Mouse (Mus musculus): ENCODE measurements at regions not wholly inside any gene's neighbourhood (a gene's known extent, or its start where the extent isn't known, plus 50 kb on each side); places are given as distances from the start of the nearest gene placed in this dataset.

GRCm38 (mm10) chr10:123800067-123800691, 536.4 kb downstream of the Fam19a2 start:
- no peak for ATAC-seq
- no peak overlapping the region for H3K9ac ChIP-seq (replicated peaks; ENCODE audit: low read depth, low read length)
- H3K36me3 ChIP-seq (ENCODE audit: control insufficient read depth, insufficient read depth), result no peaks in the 10 kb centered on the region
- 0 out of 2 replicates have a peak overlapping the region, but pooled peaks have one; percentile 3 for H3K4me3 ChIP-seq (replicated peaks; ENCODE audit: low read length)
- H3K4me1 ChIP-seq (replicated peaks; ENCODE audit: control insufficient read depth, insufficient read depth, low read length), result 0 out of 2 replicates have a peak, but pooled peaks cover 5% of the 10 kb centered on the region
- 12% methylated on average over 18 of the region's 18 CpGs for WGBS
- no peak overlapping the region for H3K27ac ChIP-seq (ENCODE audit: low read length)
- peak overlapping the region; percentile 27 for H3K4me2 ChIP-seq (ENCODE audit: low read length)
- H3K27me3 ChIP-seq (replicated peaks; ENCODE audit: control insufficient read depth, insufficient read depth, low read length), result no peaks in the 10 kb centered on the region
- no peaks in the 10 kb centered on the region for H3K9me3 ChIP-seq (ENCODE audit: control insufficient read depth, low read length)

GRCm38 (mm10) chr10:123800692-123801528, 537.1 kb downstream of the Fam19a2 start:
- H3K4me2 ChIP-seq (ENCODE audit: low read length), result peak overlapping the region; percentile 27
- H3K9ac ChIP-seq (replicated peaks; ENCODE audit: low read depth, low read length), result no peak overlapping the region
- H3K4me3 ChIP-seq (replicated peaks; ENCODE audit: low read length), result 0 out of 2 replicates have a peak overlapping the region, but pooled peaks have one; percentile 3
- no peak for ATAC-seq
- H3K4me1 ChIP-seq (replicated peaks; ENCODE audit: control insufficient read depth, insufficient read depth, low read length), result 0 out of 2 replicates have a peak, but pooled peaks cover 5% of the 10 kb centered on the region
- 48% methylated on average over 17 of the region's 17 CpGs for WGBS
- H3K27ac ChIP-seq (ENCODE audit: low read length), result no peak overlapping the region
- no peaks in the 10 kb centered on the region for H3K27me3 ChIP-seq (replicated peaks; ENCODE audit: control insufficient read depth, insufficient read depth, low read length)
- H3K9me3 ChIP-seq (ENCODE audit: control insufficient read depth, low read length), result no peaks in the 10 kb centered on the region
- no peaks in the 10 kb centered on the region for H3K36me3 ChIP-seq (ENCODE audit: control insufficient read depth, insufficient read depth)

DNA sequence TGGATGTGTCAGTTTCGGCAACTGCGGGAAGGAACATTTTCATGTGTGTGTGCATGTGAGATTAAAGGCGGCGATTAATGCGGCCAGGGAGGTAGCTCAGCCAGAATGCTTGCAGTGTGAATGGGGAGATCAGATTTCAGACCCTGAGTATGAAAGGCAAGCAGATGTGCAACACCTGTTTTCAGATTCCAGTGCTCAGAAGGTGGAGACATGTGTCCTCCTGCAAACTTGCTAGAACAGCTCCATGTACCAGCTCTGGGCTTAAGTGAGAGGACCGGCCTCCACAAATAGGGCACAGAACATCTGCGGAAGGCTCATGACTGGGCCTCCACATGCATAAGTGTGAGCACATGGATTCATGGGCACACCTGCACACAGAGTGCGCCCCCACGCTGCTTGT, 547.1 kb downstream of the Fam19a2 start:
- no peaks in the 10 kb centered on the region for H3K27me3 ChIP-seq (replicated peaks; ENCODE audit: control insufficient read depth, insufficient read depth, low read length)
- H3K9me3 ChIP-seq (ENCODE audit: control insufficient read depth, low read length), result no peaks in the 10 kb centered on the region
- H3K36me3 ChIP-seq (ENCODE audit: control insufficient read depth, insufficient read depth), result no peaks in the 10 kb centered on the region
- WGBS, result 89% methylated on average over 9 of the region's 9 CpGs
- H3K27ac ChIP-seq (ENCODE audit: low read length), result no peak overlapping the region
- H3K4me1 ChIP-seq (replicated peaks; ENCODE audit: control insufficient read depth, insufficient read depth, low read length), result no peaks in the 10 kb centered on the region
- ATAC-seq, result no peak
- no peak overlapping the region for H3K9ac ChIP-seq (replicated peaks; ENCODE audit: low read depth, low read length)
- no peak overlapping the region for H3K4me2 ChIP-seq (ENCODE audit: low read length)
- H3K4me3 ChIP-seq (replicated peaks; ENCODE audit: low read length), result no peak overlapping the region

DNA sequence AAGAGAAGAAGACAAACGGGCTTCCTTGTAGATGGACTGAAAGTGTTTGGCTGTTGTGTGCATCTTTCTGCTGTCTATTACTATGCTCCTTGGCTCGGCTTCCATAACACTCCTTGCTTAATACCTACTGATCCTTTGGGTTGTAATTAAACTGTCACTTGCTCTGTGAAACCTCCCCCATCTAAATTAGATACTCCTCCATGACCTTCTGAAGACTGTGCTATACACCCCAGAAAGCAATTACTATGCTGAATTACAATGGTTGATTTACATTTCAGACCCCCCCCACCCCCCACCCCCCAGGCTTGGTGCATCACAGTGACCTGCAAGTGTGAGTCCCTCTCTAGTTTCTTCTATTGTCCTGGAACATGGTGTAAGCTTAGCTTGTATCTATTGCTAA, 549.3 kb downstream of the Fam19a2 start:
- Histone ChIP-seq H3K9ac (replicated peaks; ENCODE audit: low read depth, low read length) (no peak overlapping the region), H3K4me2 (ENCODE audit: low read length) (no peak overlapping the region), H3K4me3 (replicated peaks; ENCODE audit: low read length) (no peak overlapping the region), H3K9me3 (ENCODE audit: control insufficient read depth, low read length) (no peaks in the 10 kb centered on the region), H3K4me1 (replicated peaks; ENCODE audit: control insufficient read depth, insufficient read depth, low read length) (no peaks in the 10 kb centered on the region), H3K27ac (ENCODE audit: low read length) (no peak overlapping the region), H3K36me3 (ENCODE audit: control insufficient read depth, insufficient read depth) (no peaks in the 10 kb centered on the region), H3K27me3 (replicated peaks; ENCODE audit: control insufficient read depth, insufficient read depth, low read length) (no peaks in the 10 kb centered on the region)
- 17% methylated on average over 2 of the region's 2 CpGs for WGBS
- peak; percentile 71 for ATAC-seq

DNA sequence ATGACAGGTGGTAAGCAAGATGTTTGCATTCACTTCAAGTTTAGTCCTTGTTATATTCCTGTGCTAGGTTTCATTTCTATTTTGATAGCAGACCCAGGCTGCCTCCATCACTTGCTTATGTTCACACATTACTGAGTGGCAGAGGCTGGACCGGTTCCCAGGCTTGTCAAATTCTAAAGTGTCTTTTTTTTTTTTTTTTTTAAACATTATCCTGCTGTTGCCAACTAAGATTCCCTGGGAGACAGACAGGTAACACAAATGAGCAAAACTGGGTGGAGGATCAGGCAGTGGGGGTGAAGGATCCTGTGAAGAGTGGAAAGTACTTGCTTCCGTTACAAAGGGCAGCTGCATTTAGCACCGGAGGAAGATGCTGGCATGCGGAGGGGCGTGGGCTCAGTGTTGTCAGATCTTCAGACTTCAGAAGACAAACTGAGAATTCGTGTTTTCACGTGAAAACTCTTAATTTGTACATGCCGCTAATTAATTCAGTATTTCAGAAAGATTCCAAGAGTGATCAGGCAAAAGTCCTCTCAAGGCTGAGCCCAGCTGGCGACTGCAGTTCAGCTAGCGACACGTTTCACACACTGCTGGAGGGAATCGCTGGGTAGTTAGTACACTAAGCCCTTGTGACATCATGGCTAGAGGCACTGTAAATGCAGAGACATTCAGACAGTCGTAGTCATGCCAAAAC, 576.4 kb downstream of the Fam19a2 start:
- Histone ChIP-seq H3K9ac (replicated peaks; ENCODE audit: low read depth, low read length) (no peak overlapping the region), H3K4me1 (replicated peaks; ENCODE audit: control insufficient read depth, insufficient read depth, low read length) (peaks cover 13% of the 10 kb centered on the region), H3K36me3 (ENCODE audit: control insufficient read depth, insufficient read depth) (no peaks in the 10 kb centered on the region), H3K27me3 (replicated peaks; ENCODE audit: control insufficient read depth, insufficient read depth, low read length) (no peaks in the 10 kb centered on the region), H3K27ac (ENCODE audit: low read length) (peak overlapping the region; percentile 73), H3K9me3 (ENCODE audit: control insufficient read depth, low read length) (no peaks in the 10 kb centered on the region), H3K4me2 (ENCODE audit: low read length) (peak overlapping the region; percentile 36), H3K4me3 (replicated peaks; ENCODE audit: low read length) (0 out of 2 replicates have a peak overlapping the region, but pooled peaks have one; percentile 5)
- WGBS, result 17% methylated on average over 13 of the region's 13 CpGs
- peak; percentile 92 for ATAC-seq

DNA sequence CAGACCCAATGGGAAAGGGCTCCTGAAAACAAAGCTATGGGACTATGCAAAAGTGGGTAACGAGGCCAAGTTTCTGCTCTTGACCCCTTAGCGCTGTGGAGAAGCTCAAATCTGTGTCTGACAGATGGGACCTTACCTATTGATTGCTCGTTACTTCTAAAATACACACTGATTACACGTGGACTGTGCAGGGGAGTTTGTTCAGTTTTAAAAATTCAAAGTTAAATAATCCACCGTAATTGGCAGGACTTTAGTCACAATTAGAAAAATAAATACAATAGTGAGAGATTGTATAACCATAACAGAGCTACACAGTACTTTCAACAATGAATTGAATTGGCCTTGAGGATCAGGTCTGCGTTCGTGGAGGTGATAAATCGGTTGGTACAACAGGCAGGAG, 578.3 kb downstream of the Fam19a2 start:
- H3K36me3 ChIP-seq (ENCODE audit: control insufficient read depth, insufficient read depth), result no peaks in the 10 kb centered on the region
- H3K9ac ChIP-seq (replicated peaks; ENCODE audit: low read depth, low read length), result no peak overlapping the region
- H3K9me3 ChIP-seq (ENCODE audit: control insufficient read depth, low read length), result no peaks in the 10 kb centered on the region
- no peak for ATAC-seq
- WGBS, result 65% methylated on average over 8 of the region's 8 CpGs
- no peak overlapping the region for H3K27ac ChIP-seq (ENCODE audit: low read length)
- H3K4me1 ChIP-seq (replicated peaks; ENCODE audit: control insufficient read depth, insufficient read depth, low read length), result peaks cover 13% of the 10 kb centered on the region
- H3K4me3 ChIP-seq (replicated peaks; ENCODE audit: low read length), result no peak overlapping the region
- no peaks in the 10 kb centered on the region for H3K27me3 ChIP-seq (replicated peaks; ENCODE audit: control insufficient read depth, insufficient read depth, low read length)
- H3K4me2 ChIP-seq (ENCODE audit: low read length), result no peak overlapping the region

- ATAC-seq, result no peak
- Histone ChIP-seq H3K4me2 (ENCODE audit: low read length) (no peak overlapping the region), H3K27me3 (replicated peaks; ENCODE audit: control insufficient read depth, insufficient read depth, low read length) (no peaks in the 10 kb centered on the region), H3K9ac (replicated peaks; ENCODE audit: low read depth, low read length) (no peak overlapping the region), H3K4me3 (replicated peaks; ENCODE audit: low read length) (no peak overlapping the region), H3K27ac (ENCODE audit: low read length) (no peak overlapping the region), H3K9me3 (ENCODE audit: control insufficient read depth, low read length) (no peaks in the 10 kb centered on the region), H3K4me1 (replicated peaks; ENCODE audit: control insufficient read depth, insufficient read depth, low read length) (peaks cover 13% of the 10 kb centered on the region), H3K36me3 (ENCODE audit: control insufficient read depth, insufficient read depth) (no peaks in the 10 kb centered on the region)
- WGBS, result 86% methylated on average over 4 of the region's 4 CpGs
Measured at GRCm38 (mm10) chr10:123843604-123844003, 579.8 kb downstream of the Fam19a2 start.

DNA sequence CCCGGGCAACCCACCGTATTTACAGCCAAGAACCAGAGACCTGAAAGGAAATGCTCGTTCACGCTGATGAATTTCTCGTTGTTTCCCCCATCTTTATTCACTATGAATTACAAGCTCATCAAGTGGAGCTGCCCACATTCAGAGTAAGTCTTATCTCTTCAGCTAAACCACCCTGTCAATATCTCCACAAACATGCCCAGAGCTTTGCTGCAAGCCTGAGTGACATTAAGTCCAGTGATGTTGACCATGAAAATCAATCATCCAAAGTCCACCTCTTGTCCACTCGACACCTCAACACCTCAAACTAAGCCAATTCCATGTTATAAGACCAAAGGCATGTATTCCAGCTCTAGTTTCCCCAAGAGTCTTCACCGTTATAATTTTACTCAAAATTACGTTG, 582.8 kb downstream of the Fam19a2 start:
- H3K9me3 ChIP-seq (ENCODE audit: control insufficient read depth, low read length), result no peaks in the 10 kb centered on the region
- H3K9ac ChIP-seq (replicated peaks; ENCODE audit: low read depth, low read length), result no peak overlapping the region
- no peaks in the 10 kb centered on the region for H3K4me1 ChIP-seq (replicated peaks; ENCODE audit: control insufficient read depth, insufficient read depth, low read length)
- no peak for ATAC-seq
- no peak overlapping the region for H3K27ac ChIP-seq (ENCODE audit: low read length)
- no peak overlapping the region for H3K4me2 ChIP-seq (ENCODE audit: low read length)
- no peaks in the 10 kb centered on the region for H3K27me3 ChIP-seq (replicated peaks; ENCODE audit: control insufficient read depth, insufficient read depth, low read length)
- 74% methylated on average over 8 of the region's 8 CpGs for WGBS
- no peaks in the 10 kb centered on the region for H3K36me3 ChIP-seq (ENCODE audit: control insufficient read depth, insufficient read depth)
- no peak overlapping the region for H3K4me3 ChIP-seq (replicated peaks; ENCODE audit: low read length)

DNA sequence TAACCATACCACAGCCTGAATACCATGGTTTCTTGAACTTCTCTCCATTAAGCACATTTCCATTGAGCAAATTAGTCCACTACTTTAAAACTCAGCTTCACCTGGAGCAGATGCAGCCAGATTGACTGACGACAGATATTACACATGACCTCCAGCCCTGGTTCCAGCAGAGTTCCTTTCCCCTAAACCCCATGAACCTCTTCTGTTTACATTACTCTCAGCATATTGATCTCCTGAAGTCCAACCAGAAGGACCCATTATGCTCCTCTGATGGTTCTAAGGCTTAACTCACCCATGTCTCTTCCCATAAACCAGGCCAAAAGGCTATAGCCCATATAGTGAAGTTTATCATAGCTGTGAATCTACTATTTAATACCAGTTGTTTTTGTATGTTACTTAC, 584.8 kb downstream of the Fam19a2 start:
- no peak for ATAC-seq
- Histone ChIP-seq H3K9ac (replicated peaks; ENCODE audit: low read depth, low read length) (no peak overlapping the region), H3K4me3 (replicated peaks; ENCODE audit: low read length) (no peak overlapping the region), H3K27ac (ENCODE audit: low read length) (no peak overlapping the region), H3K27me3 (replicated peaks; ENCODE audit: control insufficient read depth, insufficient read depth, low read length) (no peaks in the 10 kb centered on the region), H3K4me2 (ENCODE audit: low read length) (no peak overlapping the region), H3K4me1 (replicated peaks; ENCODE audit: control insufficient read depth, insufficient read depth, low read length) (no peaks in the 10 kb centered on the region), H3K9me3 (ENCODE audit: control insufficient read depth, low read length) (no peaks in the 10 kb centered on the region), H3K36me3 (ENCODE audit: control insufficient read depth, insufficient read depth) (no peaks in the 10 kb centered on the region)
- WGBS, result 100% methylated on average over 1 of the region's 1 CpGs

All from forebrain, embryonic 16.5 days (tissue).